Mouse (Mus musculus): ENCODE data around the gene Kcnk3.

- no peak for TF ChIP-seq POLR2A (IDR thresholded peaks at IDR 0.05; ENCODE audit: control insufficient read depth, low read depth, low read length)
- TF ChIP-seq CTCF (IDR thresholded peaks at IDR 0.05; ENCODE audit: control insufficient read depth, insufficient read depth, insufficient replicate concordance, low read depth, low read length): no peak
Measured at GRCm38 (mm10) chr5:30628511-30628910, 40.5 kb downstream of the Kcnk3 start.
